Mouse (Mus musculus) embryonic facial prominence, embryonic 11.5 days (tissue): ENCODE results near the gene Pde10a. TPM values are rescaled to one million over a fixed set of nuclear protein-coding genes. Genes with fewer than 3 reads are reported as not detected.

Experiments used
- ATAC-seq: fragments of 200-750 bp; cut with Nextera tagmentation; replicated peaks from 2 replicates; pipeline ENCODE4 v1.8.0; 2017; ENCODE audit warnings: low read depth; ENCODE audit not compliant: insufficient number of reproducible peaks, low FRiP score, low TSS enrichment
- DNase-seq: peaks from one replicate; pipeline ENCODE4 v3.0.0-alpha.2; 2015; ENCODE audit warnings: low spot score
- H3K27ac ChIP-seq: fragments of 300-500 bp; sonication (generic); replicated peaks from 2 replicates; pipeline ENCODE4 v1.5.1; 2014; ENCODE audit warnings: mild to moderate bottlenecking, low read depth, low read length, control low read depth
- H3K27me3 ChIP-seq: fragments of 300-500 bp; sonication (generic); 2 replicates; pipeline ENCODE4 v1.6.1; 2014; ENCODE audit warnings: mild to moderate bottlenecking, low read length, moderate library complexity, mixed read lengths; ENCODE audit not compliant: control insufficient read depth, insufficient read depth
- H3K36me3 ChIP-seq: fragments of 300-500 bp; sonication (generic); replicated peaks from 2 replicates; pipeline ENCODE4 v1.6.1; 2014; ENCODE audit warnings: low read depth, mild to moderate bottlenecking, low read length, moderate library complexity, mixed read lengths; ENCODE audit not compliant: control insufficient read depth, insufficient read depth
- H3K4me1 ChIP-seq: fragments of 300-500 bp; sonication (generic); 2 replicates; pipeline ENCODE4 v1.6.1; 2014; ENCODE audit warnings: low read length, mixed read lengths; ENCODE audit not compliant: control insufficient read depth, insufficient read depth
- H3K4me2 ChIP-seq: fragments of 300-500 bp; sonication (generic); 2 replicates; pipeline ENCODE4 v1.6.1; 2014; ENCODE audit warnings: low read depth, mild to moderate bottlenecking, control low read depth, low read length, moderate library complexity
- H3K4me3 ChIP-seq: fragments of 300-500 bp; sonication (generic); 2 replicates; pipeline ENCODE4 v1.5.1; 2014; ENCODE audit warnings: low read depth, low read length, control low read depth
- H3K9ac ChIP-seq: fragments of 300-500 bp; sonication (generic); replicated peaks from 2 replicates; pipeline ENCODE4 v1.6.1; 2014; ENCODE audit warnings: mild to moderate bottlenecking, control low read depth, low read length
- H3K9me3 ChIP-seq: fragments of 300-500 bp; sonication (generic); replicated peaks from 2 replicates; pipeline ENCODE4 v1.6.1; 2016; ENCODE audit warnings: mild to moderate bottlenecking, low read length, inconsistent platforms, mixed read lengths; ENCODE audit not compliant: control insufficient read depth
- WGBS: fragments of 180-500 bp; shearing (Covaris S2); extraction: QIAGEN DNeasy Blood & Tissue Kit; methylation state at CpG from one replicate; pipeline ENCODE4 v1.1.7; 2014; 5-methylcytosine and 5-hydroxymethylcytosine counted together
- polyA plus RNA-seq: library from polyadenylated mRNA; unstranded; fragments of >200 nt; fragmentation: Nextera tagmentation; extraction: Ambion mirVana; gene quantifications from 2 replicates; pipeline ENCODE4 v1.2.1, GENCODE M21; 2014

Pde10a gene
- polyA plus RNA-seq: 1.9 and 3.0 TPM in 2 replicates

- H3K9me3 ChIP-seq: no peaks in the 10 kb centered on the region
- H3K9ac ChIP-seq: peak within 1 kb of the TSS; percentile 56
- 4% methylated on average over 22 of the region's 22 CpGs for WGBS
- H3K27me3 ChIP-seq: peaks cover 30% of the 10 kb centered on the region
- ATAC-seq (peak; percentile 30), DNase-seq (no peak)
- H3K4me1 ChIP-seq: peaks cover 9% of the 10 kb centered on the region
- peak within 1 kb of the TSS; percentile 45 for H3K4me3 ChIP-seq
- peak within 1 kb of the TSS; percentile 90 for H3K4me2 ChIP-seq
- no peaks in the 10 kb centered on the region for H3K36me3 ChIP-seq
- H3K27ac ChIP-seq: no peak within 1 kb of the TSS
Measured at GRCm38 (mm10) chr17:8525225-8525721, at the start of gene Pde10a. Gene Pde10a, plus strand, starts transcription at chr17:8525372.

DNA sequence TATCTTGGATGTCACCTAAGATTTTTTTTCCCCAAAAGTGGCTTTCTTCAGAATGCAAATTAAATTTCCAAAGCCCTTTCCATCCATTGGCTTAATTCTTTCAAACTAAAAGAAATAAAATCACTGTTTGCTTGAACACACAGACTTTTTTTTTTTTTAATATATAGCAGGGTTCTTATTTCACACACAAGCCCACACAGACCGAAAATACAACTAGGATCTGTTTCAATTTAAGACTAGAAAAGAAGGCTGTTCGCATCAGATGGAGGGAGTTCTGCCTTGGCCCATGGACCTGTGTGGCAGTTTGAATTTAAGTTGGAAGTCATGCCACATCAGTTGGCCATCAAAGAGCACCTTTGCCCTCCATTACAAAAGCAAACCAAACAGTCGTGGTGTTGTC lies 46.6 kb upstream of the Pde10a start:
- Histone ChIP-seq H3K4me3 (no peak overlapping the region), H3K9ac (no peak overlapping the region), H3K36me3 (no peaks in the 10 kb centered on the region), H3K27ac (no peak overlapping the region), H3K27me3 (no peaks in the 10 kb centered on the region), H3K9me3 (no peaks in the 10 kb centered on the region), H3K4me2 (no peak overlapping the region), H3K4me1 (no peaks in the 10 kb centered on the region)
- ATAC-seq (no peak), DNase-seq (no peak)
- WGBS: 74% methylated on average over 3 of the region's 3 CpGs

DNA sequence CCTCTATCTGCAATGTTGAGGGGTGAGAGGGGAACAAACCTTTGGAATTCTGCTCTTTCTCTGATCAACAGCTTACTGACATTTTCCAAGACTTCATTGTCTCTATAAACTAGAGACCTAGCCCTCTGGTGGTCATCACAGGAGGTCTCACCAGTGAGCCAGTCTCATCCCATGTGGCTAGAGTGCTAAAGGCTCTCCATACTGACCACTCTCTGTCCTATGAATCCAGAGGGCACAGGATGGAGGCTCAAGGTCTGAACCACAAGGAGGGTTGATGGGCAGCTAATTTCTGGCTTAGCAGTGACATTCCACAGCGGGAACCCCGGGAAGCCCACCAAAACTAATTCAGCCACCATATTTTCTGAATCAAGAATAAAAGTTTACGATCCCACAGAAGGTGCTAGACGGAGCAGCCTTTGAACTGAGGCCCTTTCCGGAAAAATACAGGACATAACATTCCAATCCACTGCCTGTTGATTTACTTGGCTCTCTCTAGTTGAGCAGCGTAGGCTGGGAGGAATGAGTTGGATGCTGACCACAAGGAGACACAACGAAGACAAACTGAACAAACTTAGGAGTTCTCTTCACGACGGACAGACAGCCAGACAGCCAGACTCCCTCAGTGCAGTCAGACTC lies 45.6 kb upstream of the Pde10a start:
- H3K27me3 ChIP-seq: no peaks in the 10 kb centered on the region
- H3K27ac ChIP-seq: no peak overlapping the region
- WGBS: 89% methylated on average over 9 of the region's 9 CpGs
- H3K4me2 ChIP-seq: no peak overlapping the region
- no peaks in the 10 kb centered on the region for H3K4me1 ChIP-seq
- DNase-seq (no peak), ATAC-seq (no peak)
- H3K9me3 ChIP-seq: no peaks in the 10 kb centered on the region
- H3K4me3 ChIP-seq: no peak overlapping the region
- no peaks in the 10 kb centered on the region for H3K36me3 ChIP-seq
- H3K9ac ChIP-seq: no peak overlapping the region

DNA sequence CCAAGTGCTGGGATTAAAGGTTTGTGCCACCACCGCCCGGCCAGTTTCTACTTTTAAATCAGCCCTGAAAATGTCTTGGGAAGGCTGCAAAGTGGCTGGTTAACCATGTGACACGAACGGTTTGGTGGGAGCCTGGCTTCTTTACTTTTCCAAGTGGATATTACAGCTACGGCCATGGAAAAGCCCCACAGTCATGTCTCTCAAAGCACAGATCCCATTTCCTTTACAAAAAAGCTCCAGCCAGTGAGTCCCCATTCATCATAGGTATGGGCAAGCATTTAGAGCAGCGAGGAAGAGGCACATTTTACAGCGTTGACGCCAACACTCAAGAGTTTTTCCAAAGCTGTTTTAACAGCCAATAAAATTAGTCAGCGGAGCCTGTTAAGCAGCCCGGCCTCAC lies 43.4 kb upstream of the Pde10a start:
- H3K27ac ChIP-seq: no peak overlapping the region
- no peak for ATAC-seq
- no peaks in the 10 kb centered on the region for H3K27me3 ChIP-seq
- no peaks in the 10 kb centered on the region for H3K9me3 ChIP-seq
- DNase-seq: no peak
- WGBS: 88% methylated on average over 10 of the region's 10 CpGs
- no peak overlapping the region for H3K4me3 ChIP-seq
- no peak overlapping the region for H3K4me2 ChIP-seq
- H3K4me1 ChIP-seq: no peaks in the 10 kb centered on the region
- H3K9ac ChIP-seq: no peak overlapping the region
- H3K36me3 ChIP-seq: no peaks in the 10 kb centered on the region

GRCm38 (mm10) chr17:8482876-8483275 lies 42.3 kb upstream of the Pde10a start:
- H3K9me3 ChIP-seq: no peaks in the 10 kb centered on the region
- WGBS: 86% methylated on average over 7 of the region's 7 CpGs
- no peaks in the 10 kb centered on the region for H3K27me3 ChIP-seq
- H3K4me1 ChIP-seq: no peaks in the 10 kb centered on the region
- H3K4me2 ChIP-seq: no peak overlapping the region
- H3K9ac ChIP-seq: no peak overlapping the region
- ATAC-seq (no peak), DNase-seq (no peak)
- H3K4me3 ChIP-seq: no peak overlapping the region
- no peak overlapping the region for H3K27ac ChIP-seq
- H3K36me3 ChIP-seq: no peaks in the 10 kb centered on the region

DNA sequence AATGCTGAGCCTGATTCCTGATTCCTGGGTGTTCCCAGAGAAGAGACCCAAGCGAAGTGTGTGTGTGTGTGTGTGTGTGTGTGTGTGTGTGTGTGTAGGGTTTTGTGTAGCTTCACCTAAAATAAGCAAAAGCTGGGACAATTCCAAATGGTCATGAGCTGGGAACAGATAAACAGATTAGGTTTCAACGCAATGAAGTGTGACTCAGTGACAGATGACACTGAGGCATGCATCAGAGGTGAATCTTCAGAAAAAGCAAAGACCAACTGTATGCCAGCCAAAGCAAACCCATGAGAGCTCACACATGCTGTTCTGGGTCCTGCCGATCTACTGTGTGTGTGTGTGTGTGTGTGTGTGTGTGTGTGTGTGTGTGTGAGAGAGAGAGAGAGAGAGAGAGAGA lies 40.9 kb upstream of the Pde10a start:
- Histone ChIP-seq H3K9me3 (no peaks in the 10 kb centered on the region), H3K36me3 (no peaks in the 10 kb centered on the region), H3K4me3 (no peak overlapping the region), H3K27ac (no peak overlapping the region), H3K4me1 (no peaks in the 10 kb centered on the region), H3K9ac (no peak overlapping the region), H3K27me3 (no peaks in the 10 kb centered on the region), H3K4me2 (no peak overlapping the region)
- ATAC-seq: no peak
- WGBS: 69% methylated on average over 3 of the region's 3 CpGs
- no peak for DNase-seq

DNA sequence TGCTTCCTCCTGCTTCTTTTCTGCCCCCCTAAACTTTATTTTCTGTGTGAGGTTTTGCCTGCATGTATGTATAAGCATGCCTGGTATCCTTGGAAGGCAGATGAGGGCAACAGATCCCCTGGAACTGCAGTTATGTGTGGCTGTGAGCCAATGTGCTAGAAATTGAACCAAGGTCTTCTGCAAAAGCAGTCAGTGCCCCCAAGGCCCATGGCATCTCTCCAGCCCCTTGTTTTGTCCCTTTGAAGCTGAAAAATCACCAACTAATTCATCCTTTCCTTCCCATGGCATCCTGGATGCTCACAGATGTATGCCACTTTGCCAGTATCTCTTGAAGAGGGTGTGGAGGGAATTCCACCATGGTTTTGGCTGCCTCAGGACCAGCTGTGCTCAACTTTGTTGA lies 40.0 kb upstream of the Pde10a start:
- Histone ChIP-seq H3K36me3 (no peaks in the 10 kb centered on the region), H3K4me3 (no peak overlapping the region), H3K4me1 (no peaks in the 10 kb centered on the region), H3K9ac (no peak overlapping the region), H3K27me3 (no peaks in the 10 kb centered on the region), H3K9me3 (no peaks in the 10 kb centered on the region), H3K4me2 (no peak overlapping the region), H3K27ac (no peak overlapping the region)
- DNase-seq (no peak), ATAC-seq (no peak)

GRCm38 (mm10) chr17:8487824-8488223 lies 37.3 kb upstream of the Pde10a start:
- no peaks in the 10 kb centered on the region for H3K9me3 ChIP-seq
- 67% methylated on average over 12 of the region's 12 CpGs for WGBS
- no peak for DNase-seq

More at GRCm38 (mm10) chr17:8487824-8488223, 37.3 kb upstream of the Pde10a start:
- no peak overlapping the region for H3K4me3 ChIP-seq
- ATAC-seq: no peak
- no peak overlapping the region for H3K4me2 ChIP-seq
- no peaks in the 10 kb centered on the region for H3K4me1 ChIP-seq
- no peaks in the 10 kb centered on the region for H3K36me3 ChIP-seq
- no peak overlapping the region for H3K27ac ChIP-seq
- H3K9ac ChIP-seq: no peak overlapping the region
- no peaks in the 10 kb centered on the region for H3K27me3 ChIP-seq
